ENCODE assay signal across 8 mouse cellular contexts in the genomic region with DNA sequence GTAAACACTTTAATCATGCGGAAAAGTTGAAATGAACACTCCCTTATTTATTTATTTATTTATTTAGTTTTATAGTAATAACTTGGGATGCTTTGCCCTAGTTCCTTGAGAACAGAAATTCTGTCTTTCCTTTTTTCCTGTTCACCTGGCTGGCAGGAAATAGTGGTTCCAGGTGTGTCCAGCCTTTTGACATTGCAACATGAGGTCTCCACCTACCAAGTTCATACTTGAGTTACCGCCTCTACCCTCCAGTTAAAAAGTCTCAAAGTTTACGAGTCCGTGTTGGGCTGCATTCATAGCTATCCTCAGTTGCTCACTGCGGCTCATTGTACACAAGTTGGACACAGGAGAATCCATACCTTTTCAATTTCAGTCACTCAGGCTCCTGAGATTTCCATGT. TPM values are rescaled to one million over a fixed set of nuclear protein-coding genes. Genes with fewer than 3 reads are reported as not detected.
DNase-seq lines count a peak whose midpoint lies in the region; ATAC-seq lines count a peak whose summit lies in the region.

No protein-coding gene starts in this region.

- H3K36me3 ChIP-seq in lung, embryonic 16.5 days (ENCODE audit: control insufficient read depth, insufficient read depth, low read length): no peaks in the 10 kb centered on the region
- H3K36me3 ChIP-seq in forebrain, embryonic 13.5 days (ENCODE audit: poor library complexity, severe bottlenecking): peaks cover 3% of the 10 kb centered on the region; the same call in 1 of the 2 replicates
- peaks cover 8% of the 10 kb centered on the region; the same call in 1 of the 2 replicates for H3K36me3 ChIP-seq in limb, embryonic 12.5 days
- no peaks in the 10 kb centered on the region for H3K36me3 ChIP-seq in stomach, embryonic 14.5 days (ENCODE audit: control insufficient read depth, insufficient read depth, low read length)

- H3K4me1 ChIP-seq in lung, embryonic 16.5 days (replicated peaks; ENCODE audit: control insufficient read depth, insufficient read depth, low read length): peaks cover 7% of the 10 kb centered on the region
- peaks cover 16% of the 10 kb centered on the region for H3K4me1 ChIP-seq in forebrain, embryonic 13.5 days
- peaks cover 13% of the 10 kb centered on the region for H3K4me1 ChIP-seq in limb, embryonic 12.5 days (replicated peaks)
- H3K4me1 ChIP-seq in stomach, embryonic 14.5 days (ENCODE audit: control insufficient read depth, insufficient read depth, low read length): peaks cover 6% of the 10 kb centered on the region; the same call in 1 of the 2 replicates

- WGBS in lung, embryonic 16.5 days: 28% methylated on average over 5 of the region's 5 CpGs
- 33% methylated on average over 5 of the region's 5 CpGs for WGBS in forebrain, embryonic 13.5 days
- 25% methylated on average over 5 of the region's 5 CpGs for WGBS in limb, embryonic 12.5 days
- WGBS in stomach, embryonic 14.5 days: 35% methylated on average over 5 of the region's 5 CpGs

- no peaks in the 10 kb centered on the region for H3K9me3 ChIP-seq in lung, embryonic 16.5 days (ENCODE audit: control insufficient read depth, low read length)
- no peaks in the 10 kb centered on the region for H3K9me3 ChIP-seq in forebrain, embryonic 13.5 days (replicated peaks)
- no peaks in the 10 kb centered on the region for H3K9me3 ChIP-seq in limb, embryonic 12.5 days
- no peaks in the 10 kb centered on the region for H3K9me3 ChIP-seq in stomach, embryonic 14.5 days (ENCODE audit: control insufficient read depth, low read depth, low read length)

- H3K9ac ChIP-seq in lung, embryonic 16.5 days (ENCODE audit: low read length): peak overlapping the region; percentile 92
- peak overlapping the region; percentile 81 for H3K9ac ChIP-seq in forebrain, embryonic 13.5 days
- H3K9ac ChIP-seq in limb, embryonic 12.5 days (replicated peaks): peak overlapping the region; percentile 77; the same call in 1 of the 2 replicates
- peak overlapping the region; percentile 69; the same call in 1 of the 2 replicates for H3K9ac ChIP-seq in stomach, embryonic 14.5 days (replicated peaks; ENCODE audit: low read depth, low read length)

- no peaks in the 10 kb centered on the region for H3K27me3 ChIP-seq in lung, embryonic 16.5 days (ENCODE audit: control insufficient read depth, insufficient read depth, low read depth, low read length)
- H3K27me3 ChIP-seq in forebrain, embryonic 13.5 days: no peaks in the 10 kb centered on the region
- H3K27me3 ChIP-seq in limb, embryonic 12.5 days: no peaks in the 10 kb centered on the region
- no peaks in the 10 kb centered on the region for H3K27me3 ChIP-seq in stomach, embryonic 14.5 days (ENCODE audit: control insufficient read depth, insufficient read depth, low read length)

- no peak overlapping the region; the same call in 1 of the 2 replicates for H3K27ac ChIP-seq in lung, embryonic 16.5 days (ENCODE audit: low read length)
- no peak overlapping the region for H3K27ac ChIP-seq in forebrain, embryonic 13.5 days
- no peak overlapping the region for H3K27ac ChIP-seq in limb, embryonic 12.5 days
- peak overlapping the region; percentile 87; the same call in 1 of the 2 replicates for H3K27ac ChIP-seq in stomach, embryonic 14.5 days (ENCODE audit: low read length)

- H3K4me2 ChIP-seq in lung, embryonic 16.5 days (ENCODE audit: low read depth, low read length): peak overlapping the region; percentile 86
- H3K4me2 ChIP-seq in forebrain, embryonic 13.5 days: peak overlapping the region; percentile 77
- H3K4me2 ChIP-seq in limb, embryonic 12.5 days: peak overlapping the region; percentile 72
- peak overlapping the region; percentile 71 for H3K4me2 ChIP-seq in stomach, embryonic 14.5 days (replicated peaks; ENCODE audit: low read depth, low read length)

- no peak for ATAC-seq in lung, embryonic 16.5 days (ENCODE audit: low read depth)
- no peak for ATAC-seq in forebrain, embryonic 13.5 days
- ATAC-seq in limb, embryonic 12.5 days (ENCODE audit: insufficient number of reproducible peaks, insufficient read depth, low FRiP score, low TSS enrichment, low read depth): no peak
- ATAC-seq in stomach, embryonic 14.5 days (ENCODE audit: insufficient number of reproducible peaks, insufficient read depth, low FRiP score, low read depth): no peak

- DNase-seq in lung, postnatal 4 days: no peak
- DNase-seq in retina, postnatal 1 day: no peak
- no peak for DNase-seq in gastrocnemius, postnatal 25 days
- no peak for DNase-seq in ovary, adult 18-20 months (ENCODE audit: low spot score)

- peak overlapping the region; percentile 89 for H3K4me3 ChIP-seq in lung, embryonic 16.5 days (ENCODE audit: low read length)
- peak overlapping the region; percentile 78 for H3K4me3 ChIP-seq in forebrain, embryonic 13.5 days
- peak overlapping the region; percentile 88 for H3K4me3 ChIP-seq in limb, embryonic 12.5 days (replicated peaks)
- H3K4me3 ChIP-seq in stomach, embryonic 14.5 days (ENCODE audit: low read depth, low read length): peak overlapping the region; percentile 80

RNA-seq across cellular contexts. Expression of gene Nars2, which starts 0.8 kb away (rescaled TPM):
- 16.0 and 18.0 TPM in 2 replicates for polyA plus RNA-seq in lung, embryonic 16.5 days (2015; fragmentation: Nextera tagmentation; extraction: Ambion mirVana)
- polyA plus RNA-seq in forebrain, embryonic 13.5 days (2015; fragmentation: Nextera tagmentation; extraction: Ambion mirVana): 19.9 and 21.7 TPM in 2 replicates
- polyA plus RNA-seq in limb, embryonic 12.5 days (2016; fragmentation: Nextera tagmentation; extraction: Ambion mirVana): 22.4 and 24.1 TPM in 2 replicates
- polyA plus RNA-seq in stomach, embryonic 14.5 days (2014; fragmentation: Nextera tagmentation; extraction: Ambion mirVana): 23.5 and 25.0 TPM in 2 replicates
- total RNA-seq in gastrocnemius, postnatal 25 days (2021): 1 to 10 TPM; 5.5 to 6.6 TPM
